Mouse (Mus musculus): ENCODE data around the gene Mnat1. TPM values are rescaled to one million over a fixed set of nuclear protein-coding genes. Genes with fewer than 3 reads are reported as not detected.

Mnat1 gene
- polyA plus RNA-seq, 1 experiment from 2014 or later: 16.4 TPM

DNA sequence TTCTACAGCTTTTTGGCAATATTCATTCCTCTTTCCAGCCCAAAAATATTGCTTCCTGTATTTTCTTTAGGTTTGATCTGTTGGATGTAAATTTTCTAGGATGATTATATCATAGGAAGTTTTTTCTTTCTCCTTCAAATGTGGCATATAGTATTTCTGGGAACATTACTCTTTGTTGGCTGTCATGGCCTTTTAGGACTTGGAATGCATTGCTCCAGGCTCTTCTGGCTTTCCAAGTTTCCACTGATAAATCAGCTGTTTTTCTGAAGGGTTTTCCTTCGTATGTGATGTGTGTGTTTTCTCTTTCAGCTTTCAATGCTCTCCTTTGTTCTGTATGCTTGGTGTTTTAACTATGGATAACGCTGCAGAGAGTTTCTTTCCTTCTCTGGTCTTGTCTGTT, 131.5 kb downstream of the Mnat1 start:
- Histone ChIP-seq H3K4me1 (replicated peaks) (no peaks in the 10 kb centered on the region), H3K4me2 (no peak overlapping the region), H3K27me3 (no peaks in the 10 kb centered on the region), H3K9ac (no peak overlapping the region), H3K9me3 (no peaks in the 10 kb centered on the region), H3K4me3 (no peak overlapping the region), H3K36me3 (no peaks in the 10 kb centered on the region), H3K27ac (replicated peaks) (no peak overlapping the region)
- ATAC-seq (ENCODE audit: low FRiP score, low read depth): no peak
- WGBS: 71% methylated on average over 2 of the region's 2 CpGs

DNA sequence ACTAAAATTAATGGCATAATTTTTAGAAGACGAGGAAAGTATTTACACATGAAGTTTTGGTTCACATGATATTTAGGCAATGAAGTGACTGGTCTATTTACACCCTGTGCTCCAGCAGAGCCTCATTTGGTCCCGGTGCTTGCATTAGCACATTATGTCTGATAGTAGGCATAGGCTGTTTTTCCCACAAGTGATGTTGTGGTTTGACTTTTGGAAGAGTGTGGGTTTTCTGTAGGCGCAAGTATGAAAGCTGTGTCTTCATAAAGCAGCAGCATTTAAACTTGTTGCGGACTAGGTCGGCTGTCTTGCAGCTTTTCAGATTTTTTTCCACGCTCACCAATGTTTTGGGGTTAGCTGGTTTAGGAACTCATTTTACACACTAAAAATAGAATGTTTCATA, 135.8 kb downstream of the Mnat1 start:
- H3K36me3 ChIP-seq: no peaks in the 10 kb centered on the region
- no peak for ATAC-seq (ENCODE audit: low FRiP score, low read depth)
- H3K4me1 ChIP-seq (replicated peaks): no peaks in the 10 kb centered on the region
- H3K9ac ChIP-seq: no peak overlapping the region
- H3K9me3 ChIP-seq: no peaks in the 10 kb centered on the region
- no peak overlapping the region for H3K4me2 ChIP-seq
- WGBS: 97% methylated on average over 6 of the region's 6 CpGs
- H3K27ac ChIP-seq (replicated peaks): no peak overlapping the region
- H3K4me3 ChIP-seq: no peak overlapping the region
- no peaks in the 10 kb centered on the region for H3K27me3 ChIP-seq

DNA sequence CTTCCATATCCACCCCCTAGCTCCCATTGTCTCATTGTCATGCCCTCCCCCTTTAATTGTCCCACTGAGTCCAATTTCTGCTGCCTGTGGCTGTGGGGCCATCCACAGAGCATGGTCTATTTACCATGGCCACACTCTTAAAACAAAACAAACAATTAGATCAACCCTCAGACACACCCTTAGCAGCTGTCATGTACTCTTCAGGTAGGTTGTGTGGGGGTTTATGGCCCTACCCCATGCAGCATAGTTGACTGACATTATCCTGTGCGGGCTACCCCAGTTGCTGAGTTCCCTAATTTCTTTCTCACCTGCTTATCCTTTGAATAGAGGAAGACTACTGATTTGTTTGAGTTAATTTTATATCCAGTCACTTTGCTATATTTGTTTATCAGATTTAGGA, 136.8 kb downstream of the Mnat1 start:
- Histone ChIP-seq H3K4me3 (no peak overlapping the region), H3K27ac (replicated peaks) (no peak overlapping the region), H3K9me3 (no peaks in the 10 kb centered on the region), H3K4me1 (replicated peaks) (no peaks in the 10 kb centered on the region), H3K9ac (no peak overlapping the region), H3K27me3 (no peaks in the 10 kb centered on the region), H3K36me3 (no peaks in the 10 kb centered on the region), H3K4me2 (no peak overlapping the region)
- no peak for ATAC-seq (ENCODE audit: low FRiP score, low read depth)
- 98% methylated on average over 1 of the region's 1 CpGs for WGBS

DNA sequence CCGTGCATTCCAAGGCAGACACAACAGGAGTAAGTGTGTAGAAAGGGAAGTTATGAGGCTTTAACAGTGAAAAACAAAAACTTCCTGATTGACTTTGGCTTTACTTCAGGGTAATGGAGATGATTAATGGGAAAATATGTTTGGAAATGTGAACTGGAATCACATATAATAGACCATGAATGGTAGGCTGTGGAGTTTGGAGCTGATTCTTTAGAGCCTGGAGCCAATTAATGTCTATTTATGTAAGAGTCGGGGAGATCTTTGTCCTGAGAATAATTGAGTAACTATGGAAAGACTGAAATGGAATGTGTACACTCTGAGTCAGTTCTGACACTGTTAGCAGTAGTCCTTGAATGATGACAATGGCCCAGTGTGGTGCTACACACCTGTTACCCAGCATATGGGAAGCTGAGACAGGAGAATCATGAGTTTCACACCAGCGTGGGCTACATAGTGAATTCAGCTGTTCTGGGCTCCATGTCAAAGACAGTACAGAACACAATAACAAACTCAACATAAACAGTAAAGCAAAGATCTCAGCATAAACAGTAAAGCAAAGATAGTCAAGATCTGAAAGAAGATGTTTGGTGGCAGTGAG, 142.0 kb downstream of the Mnat1 start:
- H3K9me3 ChIP-seq: no peaks in the 10 kb centered on the region
- no peaks in the 10 kb centered on the region for H3K4me1 ChIP-seq (replicated peaks)
- WGBS: 65% methylated on average over 3 of the region's 3 CpGs
- H3K27me3 ChIP-seq: no peaks in the 10 kb centered on the region
- no peak overlapping the region for H3K9ac ChIP-seq
- no peaks in the 10 kb centered on the region for H3K36me3 ChIP-seq
- no peak overlapping the region for H3K27ac ChIP-seq (replicated peaks)
- no peak overlapping the region for H3K4me3 ChIP-seq
- no peak overlapping the region for H3K4me2 ChIP-seq
- no peak for ATAC-seq (ENCODE audit: low FRiP score, low read depth)

DNA sequence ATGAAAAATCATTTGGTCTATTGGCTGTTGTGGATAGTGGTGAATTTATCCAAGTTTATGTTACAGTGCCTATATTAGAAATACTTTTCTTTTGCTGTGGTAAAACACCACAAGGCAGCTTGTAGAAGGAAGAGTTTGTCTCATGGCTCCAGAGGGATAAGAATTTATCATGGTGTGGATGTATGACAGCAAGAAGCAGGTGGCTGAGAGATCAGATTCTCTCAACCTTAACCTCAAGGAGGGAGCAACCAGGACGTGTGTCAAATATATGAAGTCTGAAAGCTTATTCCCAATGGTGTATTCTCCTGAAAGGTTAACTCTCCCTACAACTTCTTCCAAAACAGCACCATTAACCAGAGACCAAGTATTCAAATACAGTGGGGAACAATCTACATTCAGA, 143.1 kb downstream of the Mnat1 start:
- H3K36me3 ChIP-seq: no peaks in the 10 kb centered on the region
- H3K27ac ChIP-seq (replicated peaks): no peak overlapping the region
- no peak overlapping the region for H3K4me2 ChIP-seq
- H3K4me1 ChIP-seq (replicated peaks): no peaks in the 10 kb centered on the region
- H3K9ac ChIP-seq: no peak overlapping the region
- WGBS: 87% methylated on average over 1 of the region's 1 CpGs
- no peaks in the 10 kb centered on the region for H3K9me3 ChIP-seq
- ATAC-seq (ENCODE audit: low FRiP score, low read depth): no peak
- no peaks in the 10 kb centered on the region for H3K27me3 ChIP-seq
- H3K4me3 ChIP-seq: no peak overlapping the region

DNA sequence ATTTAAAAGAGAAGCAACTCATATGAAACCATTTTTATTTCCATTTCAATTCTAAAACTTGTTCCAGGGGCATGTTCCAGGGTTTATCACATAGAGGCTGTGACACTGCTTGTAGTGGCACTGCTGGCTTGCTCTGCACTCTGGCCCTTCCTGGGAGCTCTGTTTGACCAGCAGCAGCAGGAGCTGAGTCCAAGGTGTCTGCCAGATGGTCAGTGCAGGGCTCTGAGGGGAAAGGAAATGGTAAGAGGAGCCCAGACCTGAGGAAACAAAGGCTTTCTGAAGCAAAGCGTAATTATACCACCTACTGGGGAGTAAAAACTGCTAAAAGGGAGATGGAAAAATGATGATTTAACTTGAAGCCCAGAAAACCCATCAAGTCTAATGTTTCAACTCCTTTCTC, 145.0 kb downstream of the Mnat1 start:
- Histone ChIP-seq H3K4me2 (no peak overlapping the region), H3K9ac (no peak overlapping the region), H3K36me3 (0 out of 2 replicates have a peak, but pooled peaks cover 3% of the 10 kb centered on the region), H3K4me1 (replicated peaks) (no peaks in the 10 kb centered on the region), H3K27ac (replicated peaks) (no peak overlapping the region), H3K27me3 (no peaks in the 10 kb centered on the region), H3K9me3 (no peaks in the 10 kb centered on the region), H3K4me3 (no peak overlapping the region)
- WGBS: 68% methylated on average over 1 of the region's 1 CpGs
- ATAC-seq (ENCODE audit: low FRiP score, low read depth): no peak

DNA sequence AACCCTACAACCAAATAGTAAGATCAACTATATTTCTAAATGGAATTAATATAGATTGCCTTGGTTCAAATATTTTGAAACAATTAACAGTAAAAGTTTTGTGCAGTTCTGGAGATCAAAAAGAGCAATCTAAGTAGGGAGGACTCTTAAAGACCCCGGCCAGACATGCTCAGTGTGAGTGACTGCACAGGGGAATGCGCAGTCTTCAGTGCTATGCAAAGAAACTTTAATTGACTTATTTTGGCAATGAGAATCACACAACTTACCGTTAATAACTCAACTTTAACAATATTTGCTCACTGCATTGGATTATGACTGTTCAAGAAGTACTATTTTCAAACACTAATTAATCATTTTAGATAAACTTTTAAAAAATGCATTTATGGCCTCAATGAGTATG, 146.0 kb downstream of the Mnat1 start:
- no peak overlapping the region for H3K4me2 ChIP-seq
- no peak overlapping the region for H3K27ac ChIP-seq (replicated peaks)
- 94% methylated on average over 3 of the region's 3 CpGs for WGBS
- H3K4me3 ChIP-seq: no peak overlapping the region
- H3K27me3 ChIP-seq: no peaks in the 10 kb centered on the region
- H3K36me3 ChIP-seq: peaks cover 10% of the 10 kb centered on the region; the same call in 1 of the 2 replicates
- H3K9me3 ChIP-seq: no peaks in the 10 kb centered on the region
- H3K9ac ChIP-seq: no peak overlapping the region
- ATAC-seq (ENCODE audit: low FRiP score, low read depth): no peak
- no peaks in the 10 kb centered on the region for H3K4me1 ChIP-seq (replicated peaks)

DNA sequence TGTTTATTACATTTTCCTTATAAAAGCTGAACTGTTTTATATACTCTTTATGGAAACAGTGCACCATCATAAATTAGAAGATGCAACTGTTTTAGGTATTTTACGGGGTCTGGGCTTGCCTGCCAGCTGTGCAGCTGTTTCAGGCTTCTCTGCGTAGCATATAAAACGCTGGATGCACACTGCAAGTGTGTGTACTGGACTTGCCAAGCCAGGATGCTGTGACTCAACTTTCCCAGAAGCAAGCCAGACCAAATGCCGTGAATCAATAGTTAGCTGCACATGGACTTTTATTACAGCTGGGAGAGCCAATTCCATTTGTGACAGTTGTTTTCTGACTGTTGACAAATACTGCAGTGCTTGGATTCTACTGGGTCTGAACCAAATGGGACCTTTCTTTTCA, 146.4 kb downstream of the Mnat1 start:
- no peaks in the 10 kb centered on the region for H3K9me3 ChIP-seq
- peaks cover 14% of the 10 kb centered on the region; the same call in 1 of the 2 replicates for H3K36me3 ChIP-seq
- no peak overlapping the region for H3K4me3 ChIP-seq
- H3K27me3 ChIP-seq: no peaks in the 10 kb centered on the region
- H3K4me2 ChIP-seq: no peak overlapping the region
- no peak overlapping the region for H3K27ac ChIP-seq (replicated peaks)
- 87% methylated on average over 4 of the region's 4 CpGs for WGBS
- no peak overlapping the region for H3K9ac ChIP-seq
- no peaks in the 10 kb centered on the region for H3K4me1 ChIP-seq (replicated peaks)
- no peak for ATAC-seq (ENCODE audit: low FRiP score, low read depth)

DNA sequence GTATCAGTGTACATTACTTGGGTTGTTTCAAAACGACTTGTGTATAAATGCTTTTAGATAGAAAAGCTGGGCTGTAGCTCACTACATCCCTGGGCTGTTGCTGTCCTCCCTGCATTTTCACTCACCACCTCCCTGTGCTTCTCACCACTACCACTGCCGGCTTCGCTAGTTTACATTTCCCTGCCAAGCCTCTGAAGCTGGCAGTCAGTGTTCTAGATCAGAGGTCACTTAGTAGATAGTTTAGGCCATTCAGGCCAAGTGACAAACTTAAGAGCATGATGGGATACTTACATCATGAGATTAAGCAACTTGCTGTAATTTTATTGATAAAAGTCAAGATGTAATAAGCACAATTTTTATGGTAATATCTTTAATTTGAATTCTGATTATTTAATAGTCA, 151.4 kb downstream of the Mnat1 start:
- Histone ChIP-seq H3K9ac (no peak overlapping the region), H3K4me3 (no peak overlapping the region), H3K4me1 (replicated peaks) (no peaks in the 10 kb centered on the region), H3K36me3 (peaks cover 49% of the 10 kb centered on the region), H3K27me3 (no peaks in the 10 kb centered on the region), H3K4me2 (no peak overlapping the region), H3K9me3 (0 out of 2 replicates have a peak, but pooled peaks cover 2% of the 10 kb centered on the region), H3K27ac (replicated peaks) (no peak overlapping the region)
- WGBS: 97% methylated on average over 3 of the region's 3 CpGs
- ATAC-seq (ENCODE audit: low FRiP score, low read depth): no peak

DNA sequence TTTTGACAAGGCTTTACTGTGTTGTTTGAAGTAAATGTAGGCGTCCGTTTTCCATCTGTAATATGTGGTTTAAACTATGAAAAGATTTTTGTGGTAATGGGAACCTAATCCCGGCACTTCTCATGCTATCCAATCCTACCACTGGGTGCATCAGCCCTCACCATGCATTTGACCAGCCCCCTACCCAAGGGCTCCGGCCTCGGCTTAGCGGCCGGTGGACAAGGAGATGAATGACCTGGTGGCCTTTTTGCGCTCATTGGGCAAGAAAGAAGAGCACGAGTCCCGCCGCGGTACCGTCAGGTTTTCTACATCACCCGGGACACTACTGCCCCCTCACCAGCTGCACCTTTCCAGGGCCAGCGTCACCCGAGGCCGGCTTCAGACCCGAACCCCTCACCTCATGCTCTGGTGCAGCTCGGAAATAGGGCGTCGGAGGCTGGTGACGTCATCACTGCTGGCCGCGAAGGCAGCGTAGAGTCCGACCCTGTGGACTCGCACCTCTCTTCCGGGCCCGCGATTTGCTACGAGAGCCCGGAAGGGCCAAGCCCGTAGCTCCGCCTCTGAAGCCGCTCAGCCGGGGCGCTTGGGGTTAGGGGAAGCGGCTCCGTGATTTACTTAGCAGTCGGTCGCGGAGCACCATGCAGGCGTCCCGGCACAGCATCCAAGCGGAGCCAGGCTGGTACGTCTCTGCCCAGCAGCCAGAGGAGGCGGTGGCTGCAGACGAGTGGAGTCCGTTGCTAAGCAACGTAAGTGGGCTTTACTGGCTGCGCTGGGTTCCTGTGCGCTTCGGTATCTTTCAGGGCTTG, 163.0 kb downstream of the Mnat1 start, which contains the start of the genes Trmt5 and Slc38a6:
Trmt5 (minus strand) TSS at position 424 of the 806 bp plus-strand sequence.
Slc38a6 (plus strand) TSS at position 493 of the 806 bp plus-strand sequence.
- H3K4me3 ChIP-seq: peak within 1 kb of the TSS; percentile 92
- H3K27ac ChIP-seq (replicated peaks): peak within 1 kb of the TSS; percentile 84
- H3K4me1 ChIP-seq (replicated peaks): peaks cover 33% of the 10 kb centered on the region
- peaks cover 10% of the 10 kb centered on the region for H3K36me3 ChIP-seq
- peak within 1 kb of the TSS; percentile 79 for H3K4me2 ChIP-seq
- H3K9ac ChIP-seq: peak within 1 kb of the TSS; percentile 92
- H3K9me3 ChIP-seq: no peaks in the 10 kb centered on the region
- H3K27me3 ChIP-seq: no peaks in the 10 kb centered on the region
- peak; percentile 98 for ATAC-seq (ENCODE audit: low FRiP score, low read depth)
- under 1% methylated on average over 53 of the region's 53 CpGs for WGBS

DNA sequence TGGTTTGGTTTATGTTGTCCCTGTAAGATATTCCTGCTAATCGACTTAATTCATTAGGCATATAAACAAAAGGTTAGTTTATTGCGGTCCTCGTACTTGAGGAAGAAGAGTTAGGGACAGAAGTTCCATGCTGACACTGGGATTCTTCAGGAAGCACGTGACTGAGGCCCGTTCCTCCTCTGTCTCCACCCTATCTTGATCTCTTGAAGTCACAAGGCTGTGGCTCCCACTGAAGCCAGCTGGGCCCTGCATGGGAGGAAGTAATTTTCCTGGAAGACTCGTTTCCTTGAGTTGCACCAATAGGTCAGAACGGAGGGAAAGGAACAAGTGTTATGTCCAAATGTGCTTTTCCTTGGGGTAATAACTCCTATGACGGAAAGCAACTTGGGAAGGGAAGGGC, 164.1 kb downstream of the Mnat1 start:
- Histone ChIP-seq H3K27ac (replicated peaks) (peak overlapping the region; percentile 84; the same call in 1 of the 2 replicates), H3K4me1 (replicated peaks) (peaks cover 33% of the 10 kb centered on the region)
- WGBS: 76% methylated on average over 8 of the region's 8 CpGs

DNA sequence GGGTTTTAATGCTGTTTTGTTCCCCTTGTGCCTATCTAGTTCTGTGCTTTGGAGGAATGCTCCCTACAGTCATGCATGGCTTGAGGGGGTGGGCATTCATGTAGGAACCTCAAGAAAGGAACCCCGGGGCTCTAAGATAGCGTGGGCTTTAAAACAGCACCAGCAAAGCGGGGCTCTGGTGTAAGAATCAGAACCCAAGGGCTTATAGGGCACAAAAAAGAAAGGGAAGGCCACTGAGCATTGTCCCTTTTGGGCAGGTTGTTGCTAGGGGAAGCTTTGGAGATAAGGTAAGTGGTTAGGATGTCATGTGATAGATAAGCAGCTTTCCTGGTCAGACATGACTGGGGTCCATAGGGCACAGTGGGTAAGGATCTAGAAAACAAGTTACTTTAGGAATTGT, 165.1 kb downstream of the Mnat1 start:
- H3K36me3 ChIP-seq: peaks cover 9% of the 10 kb centered on the region
- no peaks in the 10 kb centered on the region for H3K27me3 ChIP-seq
- no peak overlapping the region for H3K4me2 ChIP-seq
- peaks cover 27% of the 10 kb centered on the region for H3K4me1 ChIP-seq (replicated peaks)
- 93% methylated on average over 3 of the region's 3 CpGs for WGBS
- H3K4me3 ChIP-seq: no peak overlapping the region
- no peaks in the 10 kb centered on the region for H3K9me3 ChIP-seq
- H3K27ac ChIP-seq (replicated peaks): no peak overlapping the region
- no peak overlapping the region for H3K9ac ChIP-seq
- ATAC-seq (ENCODE audit: low FRiP score, low read depth): no peak

More for the DNA sequence above, 164.1 kb downstream of the Mnat1 start:
- Histone ChIP-seq H3K9ac (peak overlapping the region; percentile 92), H3K9me3 (no peaks in the 10 kb centered on the region), H3K4me2 (peak overlapping the region; percentile 79), H3K36me3 (peaks cover 7% of the 10 kb centered on the region), H3K27me3 (no peaks in the 10 kb centered on the region), H3K4me3 (peak overlapping the region; percentile 92)
- no peak for ATAC-seq (ENCODE audit: low FRiP score, low read depth)
